Mouse (Mus musculus): Measurements from ENCODE around the gene S100a3. TPM values are rescaled to one million over a fixed set of nuclear protein-coding genes. Genes with fewer than 3 reads are reported as not detected.

Gene S100a3
- total and polyA plus RNA-seq, 2 experiments from 2014 or later = 0.16 TPM; not detected in 1

GRCm38 (mm10) chr3:90617586-90617985 is 57.2 kb downstream of the S100a3 start:
- H3K4me1 ChIP-seq (ENCODE audit: control insufficient read depth, insufficient read depth) = peaks cover 13% of the 10 kb centered on the region; the same call in 1 of the 2 replicates
- no peaks in the 10 kb centered on the region for H3K9me3 ChIP-seq (replicated peaks; ENCODE audit: control insufficient read depth, low read length)
- no peak overlapping the region for H3K4me2 ChIP-seq (ENCODE audit: low read depth, low read length)
- no peaks in the 10 kb centered on the region for H3K27me3 ChIP-seq (ENCODE audit: control insufficient read depth, insufficient read depth, low read length)
- TF ChIP-seq CTCF (IDR thresholded peaks at IDR 0.05; ENCODE audit: low read depth) = no peak
- TF ChIP-seq EP300 (IDR thresholded peaks at IDR 0.05; ENCODE audit: low read depth) = no peak
- no peak overlapping the region for H3K27ac ChIP-seq (ENCODE audit: low read depth)
- no peak overlapping the region for H3K9ac ChIP-seq (replicated peaks; ENCODE audit: low read depth, low read length)
- WGBS = 7% methylated on average over 1 of the region's 1 CpGs
- H3K36me3 ChIP-seq (replicated peaks; ENCODE audit: control insufficient read depth, insufficient read depth, low read length) = no peaks in the 10 kb centered on the region
- ATAC-seq (ENCODE audit: insufficient read depth, low read depth) (no peak), DNase-seq (ENCODE audit: low spot score) (no peak)
- no peak overlapping the region for H3K4me3 ChIP-seq (ENCODE audit: low read depth, low read length)

DNA sequence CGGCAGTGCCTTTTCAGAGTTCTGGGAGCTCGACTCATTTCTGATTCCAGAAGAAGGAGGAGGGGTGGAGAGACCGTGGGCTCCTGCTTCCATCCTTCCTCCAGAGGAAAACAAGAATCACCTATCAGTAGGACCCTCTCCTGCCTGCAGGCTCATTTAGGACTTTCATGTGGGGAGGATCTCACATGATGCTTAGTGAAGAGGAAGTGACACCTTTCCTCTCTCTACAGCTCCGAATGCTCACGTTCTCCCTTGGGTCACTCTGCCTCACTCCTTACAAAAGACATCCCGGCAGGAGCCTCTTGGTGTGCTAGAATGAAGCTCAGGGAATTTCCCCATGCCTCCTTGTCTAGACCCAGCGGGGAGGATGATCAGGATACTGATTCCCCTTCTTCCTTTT is 61.2 kb downstream of the S100a3 start:
- Histone ChIP-seq H3K36me3 (replicated peaks; ENCODE audit: control insufficient read depth, insufficient read depth, low read length) (no peaks in the 10 kb centered on the region), H3K4me3 (ENCODE audit: low read depth, low read length) (no peak overlapping the region), H3K4me1 (ENCODE audit: control insufficient read depth, insufficient read depth) (0 out of 2 replicates have a peak, but pooled peaks cover 10% of the 10 kb centered on the region), H3K9me3 (replicated peaks; ENCODE audit: control insufficient read depth, low read length) (no peaks in the 10 kb centered on the region), H3K27me3 (ENCODE audit: control insufficient read depth, insufficient read depth, low read length) (no peaks in the 10 kb centered on the region), H3K4me2 (ENCODE audit: low read depth, low read length) (no peak overlapping the region), H3K27ac (ENCODE audit: low read depth) (no peak overlapping the region), H3K9ac (replicated peaks; ENCODE audit: low read depth, low read length) (no peak overlapping the region)
- WGBS = 29% methylated on average over 7 of the region's 7 CpGs
- no peak for DNase-seq (ENCODE audit: low spot score)
- no peak for ATAC-seq (ENCODE audit: insufficient read depth, low read depth)
- TF ChIP-seq CTCF (IDR thresholded peaks at IDR 0.05; ENCODE audit: low read depth) = no peak
- TF ChIP-seq EP300 (IDR thresholded peaks at IDR 0.05; ENCODE audit: low read depth) = no peak

GRCm38 (mm10) chr3:90623435-90624071 is 63.2 kb downstream of the S100a3 start:
- no peak overlapping the region for H3K4me3 ChIP-seq (ENCODE audit: low read depth, low read length)
- H3K27ac ChIP-seq (ENCODE audit: low read depth) = no peak overlapping the region
- no peaks in the 10 kb centered on the region for H3K9me3 ChIP-seq (replicated peaks; ENCODE audit: control insufficient read depth, low read length)
- no peak overlapping the region for H3K9ac ChIP-seq (replicated peaks; ENCODE audit: low read depth, low read length)
- H3K36me3 ChIP-seq (replicated peaks; ENCODE audit: control insufficient read depth, insufficient read depth, low read length) = no peaks in the 10 kb centered on the region
- peak; percentile 73; the same call in 1 of the 2 replicates for ATAC-seq (ENCODE audit: insufficient read depth, low read depth)
- 0 out of 2 replicates have a peak, but pooled peaks cover 10% of the 10 kb centered on the region for H3K4me1 ChIP-seq (ENCODE audit: control insufficient read depth, insufficient read depth)
- peak; percentile 55 for DNase-seq (ENCODE audit: low spot score)
- 21% methylated on average over 2 of the region's 2 CpGs for WGBS
- no peaks in the 10 kb centered on the region for H3K27me3 ChIP-seq (ENCODE audit: control insufficient read depth, insufficient read depth, low read length)
- no peak for TF ChIP-seq EP300 (IDR thresholded peaks at IDR 0.05; ENCODE audit: low read depth)
- TF ChIP-seq CTCF (IDR thresholded peaks at IDR 0.05; ENCODE audit: low read depth) = no peak
- H3K4me2 ChIP-seq (ENCODE audit: low read depth, low read length) = no peak overlapping the region

GRCm38 (mm10) chr3:90625496-90625895 is 65.1 kb downstream of the S100a3 start:
- no peak for ATAC-seq (ENCODE audit: insufficient read depth, low read depth)
- 0 out of 2 replicates have a peak, but pooled peaks cover 10% of the 10 kb centered on the region for H3K4me1 ChIP-seq (ENCODE audit: control insufficient read depth, insufficient read depth)
- H3K36me3 ChIP-seq (replicated peaks; ENCODE audit: control insufficient read depth, insufficient read depth, low read length) = no peaks in the 10 kb centered on the region
- no peak overlapping the region for H3K4me2 ChIP-seq (ENCODE audit: low read depth, low read length)
- H3K27ac ChIP-seq (ENCODE audit: low read depth) = no peak overlapping the region
- DNase-seq (ENCODE audit: low spot score) = no peak
- TF ChIP-seq EP300 (IDR thresholded peaks at IDR 0.05; ENCODE audit: low read depth) = no peak
- TF ChIP-seq CTCF (IDR thresholded peaks at IDR 0.05; ENCODE audit: low read depth) = no peak
- H3K9me3 ChIP-seq (replicated peaks; ENCODE audit: control insufficient read depth, low read length) = no peaks in the 10 kb centered on the region
- H3K9ac ChIP-seq (replicated peaks; ENCODE audit: low read depth, low read length) = no peak overlapping the region
- no peak overlapping the region for H3K4me3 ChIP-seq (ENCODE audit: low read depth, low read length)
- H3K27me3 ChIP-seq (ENCODE audit: control insufficient read depth, insufficient read depth, low read length) = no peaks in the 10 kb centered on the region
- WGBS = 82% methylated on average over 5 of the region's 5 CpGs

- no peaks in the 10 kb centered on the region for H3K36me3 ChIP-seq (replicated peaks; ENCODE audit: control insufficient read depth, insufficient read depth, low read length)
- H3K9ac ChIP-seq (replicated peaks; ENCODE audit: low read depth, low read length) = no peak overlapping the region
- H3K27ac ChIP-seq (ENCODE audit: low read depth) = no peak overlapping the region
- no peaks in the 10 kb centered on the region for H3K9me3 ChIP-seq (replicated peaks; ENCODE audit: control insufficient read depth, low read length)
- ATAC-seq (ENCODE audit: insufficient read depth, low read depth) = no peak
- H3K4me2 ChIP-seq (ENCODE audit: low read depth, low read length) = no peak overlapping the region
- no peak for DNase-seq (ENCODE audit: low spot score)
- H3K27me3 ChIP-seq (ENCODE audit: control insufficient read depth, insufficient read depth, low read length) = no peaks in the 10 kb centered on the region
- 67% methylated on average over 9 of the region's 9 CpGs for WGBS
- 0 out of 2 replicates have a peak, but pooled peaks cover 10% of the 10 kb centered on the region for H3K4me1 ChIP-seq (ENCODE audit: control insufficient read depth, insufficient read depth)
- TF ChIP-seq EP300 (IDR thresholded peaks at IDR 0.05; ENCODE audit: low read depth) (no peak), CTCF (IDR thresholded peaks at IDR 0.05; ENCODE audit: low read depth) (no peak)
- no peak overlapping the region for H3K4me3 ChIP-seq (ENCODE audit: low read depth, low read length)
Observed at GRCm38 (mm10) chr3:90626266-90627021, 66.1 kb downstream of the S100a3 start.

All from heart, postnatal 0 days (tissue).